Mouse (Mus musculus) midbrain, embryonic 12.5 days (tissue): ENCODE data around the gene Negr1. TPM values are rescaled to one million over a fixed set of nuclear protein-coding genes. Genes with fewer than 3 reads are reported as not detected.

ENCODE experiments used
- ATAC-seq: fragments of 200-750 bp; cut with Nextera tagmentation; 2 replicates; pipeline ENCODE4 v1.8.0; 2017; ENCODE audit warnings: low read depth, moderate TSS enrichment, moderate library complexity; ENCODE audit not compliant: low FRiP score
- H3K27ac ChIP-seq: fragments of 300-500 bp; sonication (generic); replicated peaks from 2 replicates; pipeline ENCODE4 v1.5.1; 2016; ENCODE audit warnings: mild to moderate bottlenecking
- H3K27me3 ChIP-seq: fragments of 300-500 bp; sonication (generic); 2 replicates; pipeline ENCODE4 v1.6.1; 2016; ENCODE audit warnings: mild to moderate bottlenecking
- H3K36me3 ChIP-seq: fragments of 300-500 bp; sonication (generic); 2 replicates; pipeline ENCODE4 v1.6.1; 2016
- H3K4me1 ChIP-seq: fragments of 300-500 bp; sonication (generic); 2 replicates; pipeline ENCODE4 v1.6.1; 2016
- H3K4me2 ChIP-seq: fragments of 300-500 bp; sonication (generic); replicated peaks from 2 replicates; pipeline ENCODE4 v1.6.1; 2016; ENCODE audit warnings: mild to moderate bottlenecking, moderate library complexity
- H3K4me3 ChIP-seq: fragments of 300-500 bp; sonication (generic); 2 replicates; pipeline ENCODE4 v1.5.1; 2016; ENCODE audit warnings: mild to moderate bottlenecking
- H3K9ac ChIP-seq: fragments of 300-500 bp; sonication (generic); replicated peaks from 2 replicates; pipeline ENCODE4 v1.6.1; 2016; ENCODE audit warnings: mild to moderate bottlenecking, moderate library complexity
- H3K9me3 ChIP-seq: fragments of 300-500 bp; sonication (generic); 2 replicates; pipeline ENCODE4 v1.6.1; 2016; ENCODE audit warnings: mild to moderate bottlenecking
- WGBS: fragments of 180-500 bp; shearing (Covaris S2); methylation state at CpG from one replicate; pipeline ENCODE4 v1.1.7; 2016; 5-methylcytosine and 5-hydroxymethylcytosine counted together
- polyA plus RNA-seq: library from polyadenylated mRNA; unstranded; fragments of >200 nt; fragmentation: Nextera tagmentation; extraction: Ambion mirVana; gene quantifications from 2 replicates; pipeline ENCODE4 v1.2.1, GENCODE M21; 2016

Gene Negr1
- polyA plus RNA-seq, 1 experiment from 2014 or later, result 12.8 TPM

DNA sequence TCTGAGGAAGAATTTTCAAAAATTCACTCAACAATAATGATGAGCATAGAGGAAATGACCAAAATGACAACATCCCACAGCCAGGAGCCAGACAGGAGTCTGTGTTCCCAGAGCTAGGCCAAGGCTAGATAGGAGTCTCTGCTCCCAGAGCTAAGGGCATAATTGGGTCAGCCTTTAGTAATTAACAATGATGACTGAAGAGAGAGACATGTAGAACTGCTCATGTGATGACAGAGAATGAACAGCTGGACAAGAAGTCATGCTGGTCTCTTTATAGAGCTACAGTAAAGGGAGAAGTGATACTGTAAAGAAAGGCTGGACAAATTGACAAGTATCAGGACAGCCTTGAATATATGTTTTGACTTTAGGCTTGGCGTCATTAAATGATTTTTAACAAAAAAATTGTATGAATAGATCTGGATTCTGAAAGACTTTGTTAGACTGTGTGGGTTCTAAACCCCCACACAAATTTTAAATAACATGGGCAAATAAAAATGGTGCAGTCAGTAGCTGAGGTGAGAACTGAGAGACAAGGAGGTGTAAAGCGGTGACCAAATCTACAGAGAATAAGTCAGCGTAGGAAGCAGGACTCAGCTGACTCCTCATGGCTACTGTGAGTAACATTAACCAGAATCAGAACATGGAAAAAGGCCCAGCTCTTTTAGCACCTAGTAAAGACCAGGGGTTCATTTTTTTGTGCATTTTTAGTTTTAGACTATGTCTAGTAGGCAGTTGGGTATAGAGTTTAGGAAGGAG lies 603.4 kb downstream of the Negr1 start:
- WGBS, result 96% methylated on average over 3 of the region's 3 CpGs
- H3K4me1 ChIP-seq, result no peaks in the 10 kb centered on the region
- no peak overlapping the region for H3K9ac ChIP-seq
- H3K4me3 ChIP-seq, result no peak overlapping the region
- no peak for ATAC-seq
- H3K27me3 ChIP-seq, result no peaks in the 10 kb centered on the region
- H3K27ac ChIP-seq, result no peak overlapping the region
- H3K36me3 ChIP-seq, result no peaks in the 10 kb centered on the region
- no peak overlapping the region for H3K4me2 ChIP-seq
- H3K9me3 ChIP-seq, result no peaks in the 10 kb centered on the region

DNA sequence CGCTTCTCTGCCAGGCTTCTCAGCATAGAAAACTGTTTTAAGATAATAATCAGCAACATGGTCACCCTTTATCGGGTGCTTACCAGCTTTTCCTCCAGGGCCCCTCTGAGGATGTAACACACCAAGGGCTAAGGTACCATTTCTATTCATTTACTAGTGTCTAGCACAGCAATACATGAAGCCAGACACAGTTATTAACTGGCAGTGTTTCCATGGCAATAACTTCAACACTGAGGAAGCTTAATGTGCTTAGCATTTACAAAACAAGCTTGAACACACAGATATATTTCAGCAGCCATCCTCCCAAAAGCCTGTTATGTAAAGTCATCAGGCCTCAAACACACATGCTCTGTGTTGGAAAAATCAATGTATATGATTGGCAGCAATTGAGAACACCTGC lies 620.4 kb downstream of the Negr1 start:
- 76% methylated on average over 2 of the region's 2 CpGs for WGBS
- ATAC-seq, result no peak
- H3K27ac ChIP-seq, result no peak overlapping the region
- H3K36me3 ChIP-seq, result no peaks in the 10 kb centered on the region
- H3K4me3 ChIP-seq, result no peak overlapping the region
- H3K4me2 ChIP-seq, result no peak overlapping the region
- H3K27me3 ChIP-seq, result no peaks in the 10 kb centered on the region
- no peaks in the 10 kb centered on the region for H3K9me3 ChIP-seq
- H3K9ac ChIP-seq, result no peak overlapping the region
- no peaks in the 10 kb centered on the region for H3K4me1 ChIP-seq

DNA sequence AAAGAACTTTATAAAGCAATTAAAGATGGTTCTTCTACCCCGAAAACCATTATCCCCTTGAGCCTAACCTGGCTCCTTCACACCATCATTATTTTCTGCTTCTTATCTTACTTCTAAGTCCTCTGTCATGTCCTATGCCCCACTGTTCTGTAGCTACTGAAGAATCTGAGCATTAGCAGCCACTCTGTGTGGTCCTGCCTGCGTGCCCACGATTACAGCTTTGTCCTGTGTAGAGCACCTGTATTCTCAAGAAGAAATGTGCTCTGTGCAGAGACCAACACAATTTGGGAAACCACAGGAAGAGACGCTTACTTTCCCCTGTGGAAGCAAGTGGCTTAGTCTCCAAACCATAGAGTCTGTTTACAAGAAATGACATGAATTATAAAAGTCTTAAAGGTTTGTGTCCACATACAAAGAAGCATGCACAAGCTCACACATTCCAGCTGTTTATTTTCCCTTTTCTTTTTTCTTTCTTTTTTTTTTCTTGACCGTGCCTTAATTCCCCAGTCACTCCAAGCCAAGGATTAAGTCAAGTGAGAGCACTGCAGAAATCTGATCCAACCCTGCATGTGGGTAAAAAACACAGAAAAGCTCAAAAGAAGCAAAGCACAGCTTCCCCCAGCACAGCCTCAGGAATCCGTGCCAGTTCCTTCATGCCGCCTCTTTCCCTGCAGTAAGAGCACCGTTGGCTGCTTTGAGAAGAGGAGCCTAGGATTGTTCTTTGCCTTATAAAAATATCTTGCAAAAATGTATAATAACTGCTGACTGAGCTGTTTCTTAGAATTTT lies 627.5 kb downstream of the Negr1 start:
- Histone ChIP-seq H3K9me3 (no peaks in the 10 kb centered on the region), H3K4me3 (no peak overlapping the region), H3K9ac (no peak overlapping the region), H3K4me2 (no peak overlapping the region), H3K36me3 (no peaks in the 10 kb centered on the region), H3K27me3 (no peaks in the 10 kb centered on the region), H3K4me1 (peaks cover 6% of the 10 kb centered on the region; the same call in 1 of the 2 replicates), H3K27ac (no peak overlapping the region)
- ATAC-seq, result no peak
- 41% methylated on average over 8 of the region's 8 CpGs for WGBS

DNA sequence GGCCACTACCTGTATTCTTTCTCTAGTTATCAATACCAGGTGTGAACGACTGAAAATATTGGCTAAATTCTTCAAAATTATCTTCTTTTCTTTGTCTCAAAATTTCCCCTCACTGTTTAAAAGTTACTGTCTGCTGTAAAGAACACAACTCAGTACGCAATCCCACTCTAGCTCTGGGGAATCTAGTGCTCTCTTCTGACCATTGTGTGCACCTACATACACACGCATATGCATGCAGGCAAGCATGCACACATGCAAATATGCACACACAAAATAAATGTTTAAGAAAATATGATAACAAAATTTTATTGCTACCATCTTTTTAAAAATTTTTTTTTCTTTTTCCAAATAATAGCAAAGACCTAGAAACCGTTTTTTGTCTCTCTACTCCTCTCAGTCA lies 628.2 kb downstream of the Negr1 start:
- H3K27me3 ChIP-seq, result no peaks in the 10 kb centered on the region
- no peaks in the 10 kb centered on the region for H3K9me3 ChIP-seq
- no peaks in the 10 kb centered on the region for H3K36me3 ChIP-seq
- H3K4me3 ChIP-seq, result no peak overlapping the region
- no peak overlapping the region for H3K4me2 ChIP-seq
- no peak overlapping the region for H3K9ac ChIP-seq
- ATAC-seq, result no peak
- peaks cover 6% of the 10 kb centered on the region; the same call in 1 of the 2 replicates for H3K4me1 ChIP-seq
- 85% methylated on average over 4 of the region's 4 CpGs for WGBS
- no peak overlapping the region for H3K27ac ChIP-seq

DNA sequence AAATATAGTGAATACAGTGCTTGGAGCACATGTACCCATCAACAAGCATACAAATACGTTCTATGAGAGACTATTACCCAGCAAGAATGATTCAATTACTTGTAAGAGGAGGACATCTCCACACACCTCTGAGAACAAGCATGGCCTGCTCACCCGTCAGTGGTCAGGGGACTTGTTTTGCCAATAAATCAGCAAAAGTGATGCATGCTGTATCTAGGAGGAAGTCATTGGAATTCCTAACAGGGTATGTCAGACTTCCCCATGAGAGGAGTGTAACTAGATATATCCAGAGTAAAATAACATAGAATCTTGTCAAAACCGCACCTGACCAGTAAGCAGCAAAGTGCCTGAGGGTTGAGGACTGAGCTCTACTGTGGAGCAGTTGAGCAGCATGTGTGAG lies 629.0 kb downstream of the Negr1 start:
- 78% methylated on average over 3 of the region's 3 CpGs for WGBS
- H3K4me1 ChIP-seq, result peaks cover 6% of the 10 kb centered on the region; the same call in 1 of the 2 replicates
- no peak for ATAC-seq
- no peaks in the 10 kb centered on the region for H3K9me3 ChIP-seq
- H3K36me3 ChIP-seq, result no peaks in the 10 kb centered on the region
- H3K27ac ChIP-seq, result no peak overlapping the region
- no peak overlapping the region for H3K4me2 ChIP-seq
- H3K4me3 ChIP-seq, result no peak overlapping the region
- no peaks in the 10 kb centered on the region for H3K27me3 ChIP-seq
- H3K9ac ChIP-seq, result no peak overlapping the region

DNA sequence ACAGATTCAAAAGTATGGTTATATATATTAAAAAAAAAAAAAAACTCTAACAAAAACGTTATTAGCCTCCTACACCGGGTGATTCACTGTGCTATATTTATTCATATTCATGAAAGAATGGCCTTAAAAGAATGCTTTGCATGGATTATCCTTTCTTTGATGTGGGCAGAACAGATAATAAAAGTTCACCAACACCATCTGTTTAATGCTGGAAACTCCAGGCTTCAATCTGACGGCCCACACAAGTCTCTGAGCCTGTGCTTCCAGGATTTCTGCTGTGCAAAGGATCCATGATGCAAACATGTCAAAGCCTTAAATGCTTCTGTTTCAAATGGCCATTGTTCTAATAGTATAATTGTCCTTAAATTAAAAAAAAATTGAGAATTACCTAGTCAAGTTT lies 630.4 kb downstream of the Negr1 start:
- no peaks in the 10 kb centered on the region for H3K9me3 ChIP-seq
- H3K9ac ChIP-seq, result no peak overlapping the region
- H3K27ac ChIP-seq, result no peak overlapping the region
- H3K27me3 ChIP-seq, result no peaks in the 10 kb centered on the region
- no peak overlapping the region for H3K4me2 ChIP-seq
- ATAC-seq, result no peak
- no peak overlapping the region for H3K4me3 ChIP-seq
- peaks cover 6% of the 10 kb centered on the region; the same call in 1 of the 2 replicates for H3K4me1 ChIP-seq
- H3K36me3 ChIP-seq, result no peaks in the 10 kb centered on the region
- WGBS, result 64% methylated on average over 3 of the region's 3 CpGs

DNA sequence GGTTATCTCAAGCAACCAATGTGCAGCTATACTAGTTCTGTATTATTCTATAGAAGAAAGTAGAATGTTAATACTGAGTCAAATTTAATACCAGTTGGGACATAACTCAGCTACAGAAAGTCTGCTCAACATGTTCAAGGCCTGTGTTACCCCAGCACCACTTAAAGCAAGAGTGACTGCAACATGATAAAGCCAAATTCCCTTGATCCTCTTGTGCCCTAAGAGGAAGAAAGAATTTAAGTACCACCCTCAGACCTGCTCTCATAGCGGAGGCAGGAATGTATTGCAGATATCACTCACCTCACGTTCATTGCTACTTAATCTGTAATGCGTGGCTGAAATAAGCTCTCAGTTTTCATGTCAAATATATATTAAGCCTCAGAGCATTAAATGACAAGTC lies 631.5 kb downstream of the Negr1 start:
- ATAC-seq, result no peak
- Histone ChIP-seq H3K27ac (no peak overlapping the region), H3K27me3 (no peaks in the 10 kb centered on the region), H3K4me1 (peaks cover 6% of the 10 kb centered on the region; the same call in 1 of the 2 replicates), H3K9ac (no peak overlapping the region), H3K4me3 (no peak overlapping the region), H3K4me2 (no peak overlapping the region), H3K9me3 (no peaks in the 10 kb centered on the region), H3K36me3 (no peaks in the 10 kb centered on the region)
- WGBS, result 88% methylated on average over 3 of the region's 3 CpGs

DNA sequence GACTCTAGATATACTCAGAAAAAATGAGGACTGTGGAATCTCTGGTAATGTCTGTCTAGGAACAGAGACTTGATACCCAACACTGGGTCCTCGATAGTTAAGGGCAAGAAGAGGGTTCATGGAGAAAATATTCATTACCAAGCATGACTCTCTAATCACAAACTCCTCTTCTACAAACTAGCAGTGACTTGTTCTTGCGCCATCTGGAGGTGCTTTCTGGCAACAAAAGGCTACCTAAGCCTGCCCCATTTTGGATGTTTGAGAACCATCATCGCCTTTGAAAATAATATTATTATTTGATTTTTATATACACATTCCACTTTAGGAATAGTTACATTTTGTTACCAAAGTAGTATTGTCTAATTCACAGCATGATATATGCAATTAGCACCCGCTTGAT lies 637.1 kb downstream of the Negr1 start:
- 84% methylated on average over 4 of the region's 4 CpGs for WGBS
- Histone ChIP-seq H3K9ac (no peak overlapping the region), H3K4me3 (no peak overlapping the region), H3K9me3 (no peaks in the 10 kb centered on the region), H3K27ac (no peak overlapping the region), H3K4me1 (no peaks in the 10 kb centered on the region), H3K36me3 (no peaks in the 10 kb centered on the region), H3K4me2 (no peak overlapping the region), H3K27me3 (no peaks in the 10 kb centered on the region)
- no peak for ATAC-seq

DNA sequence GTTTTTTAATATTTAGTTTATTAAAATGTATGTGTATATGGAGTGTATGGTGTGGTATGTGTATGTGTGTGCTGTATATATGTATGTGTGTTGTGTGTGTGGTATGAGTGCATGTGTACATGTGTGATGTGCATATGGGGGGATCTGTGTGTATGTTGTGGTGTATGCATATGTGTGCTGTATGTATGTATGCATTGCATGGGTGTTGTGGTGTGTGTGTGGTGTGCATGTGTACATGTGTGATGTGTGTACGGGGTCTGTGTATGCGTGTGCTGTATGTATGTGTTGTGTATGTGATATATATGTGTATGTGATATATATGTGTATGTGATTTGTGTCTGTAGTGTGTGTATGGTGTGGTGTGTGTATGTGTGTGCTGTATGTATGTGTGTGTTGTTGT lies 640.1 kb downstream of the Negr1 start:
- no peak overlapping the region for H3K4me3 ChIP-seq
- WGBS, result 93% methylated on average over 2 of the region's 2 CpGs
- H3K4me2 ChIP-seq, result no peak overlapping the region
- ATAC-seq, result no peak
- no peaks in the 10 kb centered on the region for H3K4me1 ChIP-seq
- H3K9ac ChIP-seq, result no peak overlapping the region
- no peaks in the 10 kb centered on the region for H3K27me3 ChIP-seq
- H3K9me3 ChIP-seq, result no peaks in the 10 kb centered on the region
- H3K27ac ChIP-seq, result no peak overlapping the region
- H3K36me3 ChIP-seq, result no peaks in the 10 kb centered on the region

DNA sequence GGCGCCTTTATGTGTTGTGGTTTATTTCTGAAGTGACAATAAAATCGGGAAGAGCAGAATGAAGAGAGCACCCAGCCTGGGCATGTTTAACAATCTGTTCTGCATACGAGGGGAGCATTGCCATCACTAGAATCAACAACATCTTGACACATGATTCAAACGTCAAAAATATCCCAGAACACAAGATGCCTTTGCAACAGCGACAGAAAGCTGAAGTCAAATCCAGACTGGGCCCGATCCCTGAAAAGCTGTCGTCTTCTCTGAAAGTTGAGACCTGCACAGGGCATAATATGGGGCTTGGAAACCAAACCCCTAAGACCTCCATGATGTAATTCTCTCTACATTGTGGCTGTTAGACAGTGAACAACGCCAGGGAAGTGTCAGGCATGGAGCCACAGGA lies 642.0 kb downstream of the Negr1 start:
- 90% methylated on average over 8 of the region's 8 CpGs for WGBS
- H3K9ac ChIP-seq, result no peak overlapping the region
- H3K27ac ChIP-seq, result no peak overlapping the region
- H3K4me3 ChIP-seq, result no peak overlapping the region
- no peak for ATAC-seq
- no peaks in the 10 kb centered on the region for H3K9me3 ChIP-seq
- H3K4me1 ChIP-seq, result no peaks in the 10 kb centered on the region
- no peaks in the 10 kb centered on the region for H3K36me3 ChIP-seq
- no peak overlapping the region for H3K4me2 ChIP-seq
- H3K27me3 ChIP-seq, result no peaks in the 10 kb centered on the region

DNA sequence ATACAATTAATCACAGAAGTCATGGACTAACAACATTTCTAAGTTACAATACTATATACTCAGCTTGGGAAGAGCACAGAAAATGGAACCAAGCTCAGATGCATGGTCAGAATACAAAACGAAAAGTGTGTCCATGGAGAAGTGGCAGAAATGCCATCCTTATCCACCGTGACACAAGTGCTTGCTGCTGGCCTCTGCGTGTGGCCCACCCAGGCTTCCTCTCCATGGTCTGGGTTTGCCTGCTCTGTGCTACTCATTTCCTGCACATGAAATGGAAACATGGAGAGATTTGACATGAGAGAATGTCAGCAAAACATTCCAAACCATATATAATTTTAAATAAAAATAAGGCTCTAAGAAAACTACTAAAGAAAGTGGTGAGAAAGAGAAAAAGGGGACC lies 645.2 kb downstream of the Negr1 start:
- Histone ChIP-seq H3K27me3 (no peaks in the 10 kb centered on the region), H3K4me3 (no peak overlapping the region), H3K9me3 (no peaks in the 10 kb centered on the region), H3K27ac (no peak overlapping the region), H3K9ac (no peak overlapping the region), H3K4me2 (no peak overlapping the region), H3K4me1 (no peaks in the 10 kb centered on the region), H3K36me3 (no peaks in the 10 kb centered on the region)
- WGBS, result 54% methylated on average over 3 of the region's 3 CpGs
- no peak for ATAC-seq

DNA sequence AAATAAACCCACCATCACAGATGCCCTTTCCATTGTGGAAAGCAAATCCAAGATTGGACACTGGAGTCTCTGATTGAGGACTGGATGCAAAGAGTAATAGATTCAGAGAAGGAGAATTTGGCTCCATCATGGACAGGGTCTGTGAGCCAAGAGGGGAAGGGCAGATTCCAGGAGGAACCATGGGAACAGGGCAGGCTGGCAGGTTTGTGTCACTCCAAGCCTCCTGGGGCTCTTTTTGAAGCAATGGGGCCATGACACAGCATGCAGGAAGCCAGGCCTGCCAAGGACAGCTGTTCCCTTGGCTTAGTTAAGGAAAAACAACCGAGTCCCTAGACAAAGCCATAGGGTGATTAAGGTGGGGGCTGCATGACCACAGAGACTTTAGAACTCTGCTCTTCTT lies 647.4 kb downstream of the Negr1 start:
- 27% methylated on average over 1 of the region's 1 CpGs for WGBS
- no peak for ATAC-seq

More for the DNA sequence above, 647.4 kb downstream of the Negr1 start:
- H3K9me3 ChIP-seq, result no peaks in the 10 kb centered on the region
- no peaks in the 10 kb centered on the region for H3K4me1 ChIP-seq
- no peaks in the 10 kb centered on the region for H3K36me3 ChIP-seq
- no peak overlapping the region for H3K4me3 ChIP-seq
- H3K27ac ChIP-seq, result no peak overlapping the region
- no peaks in the 10 kb centered on the region for H3K27me3 ChIP-seq
- no peak overlapping the region for H3K9ac ChIP-seq
- no peak overlapping the region for H3K4me2 ChIP-seq
